Mouse (Mus musculus): ENCODE data around the gene Lfng.

Gene Lfng

DNA sequence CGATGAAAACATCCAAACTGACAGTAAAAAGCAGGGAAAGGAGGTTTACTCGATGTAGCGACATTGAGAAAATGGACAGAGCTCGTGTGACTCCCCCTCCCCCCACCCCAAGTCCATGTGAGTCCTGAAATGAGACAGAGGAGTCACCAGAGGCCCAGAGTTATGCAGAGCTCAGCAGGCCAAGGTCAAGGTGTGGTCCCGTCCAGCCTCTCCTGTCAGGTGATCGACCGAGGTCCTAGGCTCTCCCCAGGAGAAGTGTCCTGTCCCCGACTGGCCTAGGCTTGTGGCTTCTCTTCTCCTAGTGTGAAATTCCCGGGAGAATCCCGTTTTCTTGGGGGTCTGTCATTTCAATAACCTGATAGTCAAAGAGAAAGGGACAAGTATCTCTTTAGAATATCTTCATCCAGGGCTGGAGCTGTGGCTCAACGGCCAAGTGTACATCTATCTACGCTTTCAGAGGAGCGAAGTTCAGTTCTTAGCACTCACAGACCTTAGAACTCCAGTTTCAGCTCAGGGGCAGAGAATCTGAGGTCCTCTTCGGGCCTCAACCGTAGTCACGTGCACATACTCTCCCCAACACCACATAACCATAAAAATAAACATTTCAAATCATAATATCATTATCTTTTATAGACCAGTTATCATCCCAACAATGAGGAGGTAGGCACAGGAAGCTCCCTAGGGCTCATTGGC lies 17.9 kb upstream of the Lfng start:
- DNase-seq (ENCODE audit: low spot score) = no peak

DNA sequence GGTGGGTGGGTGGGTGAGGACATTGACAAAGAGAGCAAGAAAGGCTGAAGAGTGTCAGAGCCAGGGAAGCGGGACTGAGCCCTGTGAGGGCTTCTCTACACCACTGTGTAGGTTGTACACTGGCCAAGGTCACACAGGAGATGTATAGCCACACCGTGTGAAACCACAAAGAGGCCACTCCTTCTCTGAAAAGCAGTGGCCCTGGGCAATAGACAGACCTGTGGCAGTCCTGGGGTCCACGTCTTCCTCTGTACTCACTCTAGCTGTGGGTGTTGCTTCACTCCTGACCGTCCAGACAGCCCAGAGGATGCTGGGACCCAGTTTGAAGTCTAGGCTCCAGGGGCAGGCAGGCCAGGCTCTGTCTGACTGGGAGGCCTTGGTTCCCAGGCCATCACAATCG lies 12.3 kb upstream of the Lfng start:
- DNase-seq (ENCODE audit: low spot score) = no peak

DNA sequence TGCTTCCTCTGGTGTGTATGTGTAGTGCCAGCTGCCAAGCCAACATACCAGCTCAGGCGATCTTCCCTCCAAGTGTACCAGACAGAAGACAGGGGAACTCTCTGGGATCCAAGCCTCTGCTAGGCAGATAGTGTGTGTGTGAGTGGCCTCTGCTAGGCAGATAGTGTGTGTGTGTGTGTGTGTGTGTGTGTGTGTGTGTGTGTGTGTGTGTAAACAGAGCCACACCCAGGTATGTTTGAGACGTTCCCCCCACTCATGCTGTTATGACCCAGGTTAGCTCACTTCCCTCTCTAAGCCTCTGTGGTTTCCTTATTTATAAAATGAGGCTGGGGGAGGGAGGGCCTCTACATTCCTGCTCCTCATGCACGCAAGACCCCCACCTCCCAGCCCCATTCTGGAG lies 10.7 kb upstream of the Lfng start:
- DNase-seq (ENCODE audit: low spot score) = no peak

DNA sequence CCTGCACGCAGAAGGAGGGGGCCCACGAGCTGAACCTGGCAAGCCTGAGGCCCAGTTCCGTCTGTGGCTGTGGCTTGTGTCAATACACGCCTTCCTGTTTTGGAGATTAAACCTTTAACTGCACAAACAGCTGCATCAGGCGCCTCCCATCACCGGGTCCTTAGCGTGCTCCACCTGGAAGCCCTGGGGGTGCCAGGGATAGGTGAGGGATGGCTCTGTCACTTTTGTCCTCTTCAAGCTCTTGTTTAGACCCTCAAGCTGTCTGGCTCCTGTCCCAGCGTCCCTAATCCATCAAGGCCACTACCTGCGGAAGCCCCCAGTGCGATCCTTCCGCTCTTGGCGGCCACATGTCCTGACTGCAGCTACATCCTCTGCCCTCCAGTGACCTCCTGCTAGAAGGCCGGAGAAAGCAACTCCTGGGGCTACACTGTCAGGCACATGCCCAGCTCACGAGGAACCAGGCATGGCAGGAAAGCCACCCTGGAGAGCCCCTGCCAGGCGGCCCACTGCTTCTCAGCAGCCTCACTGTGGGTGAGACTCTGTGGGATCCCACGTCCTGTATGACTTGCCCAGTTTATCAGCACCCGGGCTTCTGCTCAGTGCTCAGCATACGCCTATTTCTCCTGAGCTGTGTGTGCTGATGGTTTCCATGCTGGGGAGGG lies 10.1 kb upstream of the Lfng start:
- no peak for DNase-seq (ENCODE audit: low spot score)

DNA sequence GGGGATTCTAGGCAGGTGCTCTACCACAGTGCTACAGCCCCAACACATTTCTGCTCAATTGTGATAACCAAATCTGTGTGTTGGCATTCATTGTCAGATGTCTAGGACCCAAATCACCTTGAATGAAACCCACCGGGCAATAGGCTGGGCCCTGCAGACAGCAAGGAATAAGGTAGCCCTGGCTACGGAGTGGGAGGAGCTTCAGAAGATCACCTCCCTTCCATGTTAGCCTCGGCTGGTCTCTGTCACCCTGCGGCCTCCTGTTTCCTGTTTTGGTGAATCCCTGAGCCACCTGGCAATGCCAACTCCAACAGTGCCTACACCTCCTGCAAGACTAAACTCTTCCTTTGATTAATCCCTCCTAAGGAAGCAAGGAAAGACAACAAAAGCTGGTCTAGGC lies 9.3 kb upstream of the Lfng start:
- no peak for DNase-seq (ENCODE audit: low spot score)

DNA sequence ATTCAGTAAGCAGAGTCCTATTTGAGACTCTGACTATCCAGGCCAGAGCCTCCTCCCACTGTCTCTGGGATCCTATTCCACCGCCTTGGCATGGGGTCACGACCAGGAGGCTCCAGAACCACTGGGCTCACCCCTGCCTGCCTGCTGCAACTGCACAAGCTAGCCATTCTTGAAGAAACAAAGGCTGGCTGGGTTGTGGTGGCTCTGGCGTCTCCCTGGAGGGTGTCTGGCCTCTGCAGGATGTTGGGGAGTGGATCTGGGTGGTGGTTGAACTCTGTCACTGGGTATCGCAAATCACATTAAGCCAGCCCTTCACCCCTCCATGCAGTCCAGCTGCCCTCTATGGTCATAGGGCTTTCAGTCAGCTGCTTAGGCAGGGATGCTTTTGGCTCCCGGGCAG lies 7.2 kb upstream of the Lfng start:
- no peak for DNase-seq (ENCODE audit: low spot score)

DNA sequence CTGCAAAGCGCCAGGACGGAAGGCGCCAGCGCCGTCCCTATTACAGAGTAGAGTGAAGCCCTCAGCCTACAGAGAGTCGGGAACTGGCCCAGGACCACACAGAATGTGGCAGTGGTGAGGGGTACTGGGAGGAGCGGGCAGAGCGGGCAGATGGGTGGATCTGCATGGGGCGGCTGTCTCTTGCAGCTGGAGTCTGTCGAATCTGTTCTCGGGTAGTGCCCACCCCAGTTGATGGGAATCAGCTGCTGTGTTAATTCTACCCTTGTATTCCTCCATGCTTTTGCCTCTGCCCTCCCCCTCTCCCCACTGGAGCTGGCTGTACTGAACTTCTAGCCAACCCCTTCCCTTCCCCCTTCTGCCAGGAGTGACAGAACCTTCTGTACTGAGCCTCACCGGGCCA lies 5.4 kb upstream of the Lfng start:
- no peak for DNase-seq (ENCODE audit: low spot score)

DNA sequence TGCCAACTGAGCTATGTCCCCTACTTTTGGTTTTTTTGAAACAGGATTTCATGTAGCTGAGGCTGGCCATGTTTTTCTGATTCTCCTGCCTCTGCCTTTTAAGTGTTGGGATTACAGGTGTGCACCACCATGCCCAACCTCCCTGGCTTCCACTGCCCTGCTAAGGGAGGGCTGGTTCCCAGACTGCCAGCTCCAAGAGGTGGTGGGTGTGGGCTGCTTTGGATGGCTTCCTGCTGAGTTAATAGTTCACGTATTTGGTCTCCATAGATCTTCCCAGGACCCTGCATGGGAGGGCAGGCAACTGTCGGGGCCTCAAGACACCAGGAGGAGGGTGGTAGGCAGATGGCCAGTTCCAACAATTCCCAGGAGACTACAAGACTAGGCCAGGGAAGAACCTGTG lies 4.6 kb upstream of the Lfng start:
- DNase-seq (ENCODE audit: low spot score) = no peak

DNA sequence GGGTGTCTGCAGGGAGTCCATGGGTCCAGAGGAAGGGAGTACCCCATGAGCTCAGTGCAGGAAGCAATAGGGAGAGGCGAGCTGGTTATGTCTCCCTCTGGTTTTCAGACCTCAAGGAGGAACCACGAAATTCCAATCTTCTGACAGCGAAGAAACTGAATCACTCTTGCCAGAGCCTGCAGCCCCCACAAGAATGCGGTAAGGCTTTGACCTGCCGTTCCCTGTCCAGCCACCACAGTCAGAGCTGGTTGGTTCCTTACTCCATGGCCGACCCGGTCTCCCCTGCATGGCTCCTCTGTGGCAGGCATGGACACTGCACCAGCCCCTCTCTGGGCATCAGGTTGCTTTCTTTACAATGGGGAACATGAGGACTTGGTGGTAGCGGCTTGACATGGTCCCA lies 2.7 kb upstream of the Lfng start:
- DNase-seq (ENCODE audit: low spot score) = no peak

DNA sequence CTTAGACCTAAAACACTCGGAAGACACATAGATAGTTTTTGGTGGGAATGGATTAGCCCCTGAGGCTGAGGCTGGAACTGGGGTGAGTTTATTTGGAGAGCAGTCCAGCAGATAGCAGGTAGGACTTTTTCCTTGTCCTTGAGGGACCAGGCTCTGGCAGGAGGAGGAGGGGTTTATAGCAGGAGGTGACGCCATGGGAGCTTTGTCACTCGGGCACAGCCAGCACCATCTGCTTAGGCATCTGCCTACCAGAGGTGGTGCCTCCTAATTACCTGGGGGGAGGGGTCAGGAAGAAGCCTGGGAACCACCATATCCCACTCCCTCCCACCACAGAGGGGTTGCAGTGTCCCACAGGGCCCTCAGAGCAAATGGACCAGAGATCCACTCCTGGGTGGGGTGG lies 1.9 kb upstream of the Lfng start:
- DNase-seq (ENCODE audit: low spot score) = no peak

DNA sequence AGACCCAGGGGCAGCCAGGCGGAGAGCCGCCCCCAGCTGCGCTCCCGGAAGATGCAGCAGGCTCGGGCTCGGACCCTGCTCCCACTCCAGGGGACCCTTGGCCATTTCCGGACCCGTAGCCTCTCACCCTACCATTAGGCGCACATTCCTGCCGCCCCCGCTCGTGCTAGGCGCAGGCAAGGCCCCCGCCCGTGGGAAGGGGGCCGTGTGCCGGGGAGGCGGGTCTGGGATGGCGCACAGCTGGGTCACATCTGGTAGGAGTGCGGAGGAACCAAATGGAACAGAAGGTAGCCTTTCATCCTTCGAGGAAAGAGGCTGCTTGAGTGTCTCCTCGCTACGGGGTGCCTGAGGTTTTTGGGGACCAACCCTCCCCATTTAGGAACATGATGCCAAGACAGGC lies 734 bp upstream of the Lfng start:
- no peak for DNase-seq (ENCODE audit: low spot score)

DNA sequence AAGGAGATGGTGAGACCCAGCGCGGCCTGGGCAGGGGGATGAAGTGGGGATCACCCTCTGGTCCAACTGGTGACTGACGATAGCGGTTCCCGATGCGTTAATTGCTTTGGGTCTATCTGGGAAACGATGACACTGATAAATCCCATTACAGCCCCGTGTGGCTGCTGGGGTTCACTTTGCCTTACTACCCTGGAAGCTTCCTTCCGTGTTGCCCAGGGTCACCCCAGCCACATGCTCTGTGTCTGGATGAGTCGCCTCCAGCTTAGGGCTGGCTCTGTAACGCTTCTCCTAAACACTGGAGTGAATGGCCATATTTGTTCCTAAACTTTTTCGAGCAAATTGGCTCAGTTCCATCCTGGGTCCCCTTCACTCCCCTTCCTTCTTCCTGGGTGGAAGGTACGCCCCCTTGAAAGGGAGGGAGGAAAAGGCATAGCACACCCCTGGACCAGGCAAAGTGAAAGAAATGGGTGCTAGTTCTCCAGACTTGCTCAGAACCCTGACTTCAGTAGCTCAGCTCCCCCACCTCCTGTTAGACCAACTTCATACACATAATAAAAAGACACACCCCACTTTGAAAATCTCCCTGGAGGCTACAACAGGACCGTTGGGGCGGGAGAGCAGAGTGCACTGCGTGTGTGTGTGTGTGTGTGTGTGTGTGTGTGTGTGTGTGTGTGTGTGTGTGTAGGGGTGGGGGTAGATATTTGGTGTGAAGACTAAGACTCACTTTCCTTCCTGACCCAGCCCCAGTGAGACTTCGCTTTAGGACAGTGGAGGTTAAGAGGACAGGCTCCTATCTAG lies 915 bp downstream of the Lfng start:
- no peak for DNase-seq (ENCODE audit: low spot score)

DNA sequence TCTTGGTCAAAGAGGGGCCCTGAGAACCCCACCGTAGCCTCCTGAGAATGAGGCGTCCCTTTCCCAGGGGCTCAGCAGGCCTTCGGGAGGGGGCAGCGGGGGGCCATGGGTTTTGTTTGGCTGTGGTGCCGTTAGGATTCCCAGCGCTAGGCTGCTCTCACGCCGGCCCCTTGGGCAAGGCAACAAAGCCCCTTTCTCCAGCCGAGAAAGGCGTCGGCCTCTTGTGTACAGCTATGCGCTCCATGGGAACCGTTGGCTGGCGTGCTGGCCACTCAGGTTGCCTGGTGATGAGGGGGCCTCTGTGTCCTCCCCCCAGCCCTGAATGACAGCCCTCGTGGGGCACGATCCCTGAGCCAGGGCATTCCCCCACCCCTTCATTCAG lies 1.5 kb downstream of the Lfng start:
- DNase-seq (ENCODE audit: low spot score) = no peak

DNA sequence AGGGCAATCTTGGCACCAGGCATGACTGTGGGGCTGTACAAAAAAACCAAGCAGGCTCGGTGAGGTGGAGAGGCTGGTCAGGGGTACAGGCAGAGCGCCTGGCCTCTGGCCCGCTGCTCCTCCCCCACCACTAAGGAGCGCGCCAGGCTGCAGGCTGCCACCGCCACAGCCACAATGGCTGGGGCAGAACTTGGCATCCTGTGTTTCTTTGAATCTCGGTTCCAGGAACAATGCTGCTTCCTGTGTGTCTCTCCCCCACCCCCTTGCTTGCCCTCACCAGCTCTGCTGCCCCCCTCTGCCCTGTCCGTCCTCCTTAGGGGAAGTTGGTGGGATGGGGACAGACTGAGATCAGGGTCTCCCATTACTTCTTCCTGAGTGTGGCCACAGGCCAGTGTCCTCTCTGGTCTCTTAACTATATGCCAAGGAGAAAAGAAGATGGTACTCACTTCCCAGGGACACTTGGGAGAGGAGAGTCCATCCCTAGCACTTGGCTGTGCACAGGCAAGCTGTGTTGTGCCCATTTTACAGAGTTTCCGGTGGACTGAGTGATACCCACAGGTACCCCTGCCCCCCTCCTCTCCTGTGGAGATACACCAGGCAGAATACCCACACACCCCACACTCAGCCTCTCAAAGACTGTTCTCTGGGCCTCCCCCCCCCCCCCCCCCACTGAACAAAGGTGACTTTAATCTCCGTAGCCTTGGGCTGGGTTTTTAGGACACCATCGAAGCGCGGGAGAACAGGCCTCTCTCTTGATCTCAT lies 2.6 kb downstream of the Lfng start:
- DNase-seq (ENCODE audit: low spot score) = no peak

DNA sequence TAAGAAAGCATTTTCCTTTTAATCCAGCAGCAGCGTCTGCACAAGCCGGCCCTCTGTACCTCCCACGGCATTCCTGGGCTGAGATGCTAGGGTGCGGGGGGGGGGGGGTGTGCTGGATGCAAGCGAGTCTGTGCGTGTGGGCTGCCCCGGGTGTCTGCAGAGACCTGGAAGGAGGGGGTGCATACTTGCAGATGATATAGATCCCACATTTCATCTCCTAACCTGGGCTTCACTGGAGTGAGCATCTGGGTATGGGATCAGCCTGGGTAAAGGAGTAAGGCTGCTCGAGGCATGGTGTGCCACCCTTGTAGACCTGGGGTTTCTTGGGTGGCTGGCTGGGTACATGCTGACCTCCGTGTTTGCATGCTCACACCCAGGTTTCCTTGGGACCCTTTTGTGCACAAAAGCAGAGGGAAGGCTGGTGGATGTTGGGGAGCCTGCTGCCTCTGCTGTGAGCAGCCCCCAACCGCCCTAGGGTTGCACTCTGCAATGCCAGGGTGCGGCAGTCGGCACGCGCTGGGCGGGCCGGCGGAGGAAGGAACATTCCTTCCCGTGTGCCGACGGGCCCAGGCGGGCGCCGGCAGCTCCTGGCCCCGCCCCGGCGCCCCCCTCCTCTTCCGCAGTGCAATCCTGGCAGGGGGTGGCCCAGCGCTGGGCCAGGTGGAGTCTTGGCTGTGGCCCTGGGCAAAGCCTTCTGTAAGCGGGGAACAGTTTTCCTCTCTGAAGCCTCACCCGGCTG lies 3.3 kb downstream of the Lfng start:
- no peak for DNase-seq (ENCODE audit: low spot score)

DNA sequence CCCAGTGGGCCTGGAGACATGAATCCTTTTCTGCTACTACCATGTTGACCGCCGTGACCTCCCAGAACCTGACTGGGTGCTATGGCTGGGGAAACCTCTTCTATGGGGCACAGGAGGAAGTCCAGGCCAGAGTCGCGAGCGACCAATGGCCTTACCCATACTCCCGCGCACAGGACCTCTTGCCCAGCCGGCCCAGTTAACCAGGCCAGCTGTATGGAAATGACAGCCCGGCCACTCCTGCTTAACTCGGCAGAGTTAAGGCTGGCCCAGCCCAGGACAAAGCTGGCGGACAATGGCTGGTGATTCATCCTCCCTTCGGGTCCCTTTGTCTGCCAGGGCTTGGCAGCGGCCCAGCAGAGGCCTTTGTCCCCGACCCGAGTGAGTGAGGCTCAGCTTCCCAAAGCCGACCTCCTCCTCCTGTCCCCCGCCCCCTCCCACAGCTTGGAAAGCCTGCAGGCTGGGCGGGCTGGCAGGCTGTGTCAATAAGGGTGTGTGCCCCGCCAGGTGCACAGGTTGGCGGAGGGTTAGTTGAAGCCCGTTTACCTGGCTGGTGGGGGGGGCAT lies 4.0 kb downstream of the Lfng start:
- no peak for DNase-seq (ENCODE audit: low spot score)

DNA sequence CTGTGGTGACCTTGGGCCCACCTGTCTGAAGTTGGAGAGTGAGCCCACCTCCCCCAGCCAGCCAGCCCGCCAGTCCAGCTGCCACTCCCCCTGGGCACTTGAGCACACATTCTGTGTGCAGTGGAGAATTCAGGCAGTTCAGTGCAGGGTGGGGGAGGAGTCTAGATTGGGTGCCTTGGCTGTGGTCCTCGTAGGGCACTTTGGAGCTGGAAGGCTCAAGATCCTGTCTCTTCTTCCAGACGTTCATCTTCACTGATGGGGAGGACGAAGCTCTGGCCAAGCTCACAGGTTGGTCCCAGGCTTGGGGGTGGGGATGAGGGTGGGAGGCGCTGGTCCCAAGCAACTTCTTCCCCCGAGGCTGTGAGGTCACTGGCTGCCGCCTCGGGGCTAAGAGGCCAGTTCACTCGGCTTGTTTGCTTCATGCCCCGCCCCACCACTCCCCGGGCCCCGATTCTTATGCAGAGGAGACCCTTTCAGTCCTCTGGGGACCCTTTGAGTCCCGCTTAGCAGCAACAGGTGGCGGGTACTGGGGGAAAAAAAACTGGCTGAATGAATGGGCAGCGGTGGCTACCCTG lies 4.6 kb downstream of the Lfng start:
- DNase-seq (ENCODE audit: low spot score) = no peak

DNA sequence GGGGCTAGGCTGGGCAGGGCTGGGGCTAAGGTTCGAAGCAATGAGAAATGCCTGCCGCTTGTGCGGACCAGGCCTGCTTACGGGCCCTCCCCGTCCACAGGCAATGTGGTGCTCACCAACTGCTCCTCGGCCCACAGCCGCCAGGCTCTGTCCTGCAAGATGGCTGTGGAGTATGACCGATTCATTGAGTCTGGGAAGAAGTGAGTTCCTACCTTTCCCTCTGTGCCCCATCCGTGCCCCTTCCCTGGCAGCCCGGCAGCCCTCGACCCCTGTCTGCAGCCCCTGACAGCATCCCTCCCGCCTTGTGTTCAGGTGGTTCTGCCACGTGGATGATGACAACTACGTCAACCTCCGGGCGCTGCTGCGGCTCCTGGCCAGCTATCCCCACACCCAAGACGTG lies 5.1 kb downstream of the Lfng start:
- DNase-seq (ENCODE audit: low spot score) = no peak

DNA sequence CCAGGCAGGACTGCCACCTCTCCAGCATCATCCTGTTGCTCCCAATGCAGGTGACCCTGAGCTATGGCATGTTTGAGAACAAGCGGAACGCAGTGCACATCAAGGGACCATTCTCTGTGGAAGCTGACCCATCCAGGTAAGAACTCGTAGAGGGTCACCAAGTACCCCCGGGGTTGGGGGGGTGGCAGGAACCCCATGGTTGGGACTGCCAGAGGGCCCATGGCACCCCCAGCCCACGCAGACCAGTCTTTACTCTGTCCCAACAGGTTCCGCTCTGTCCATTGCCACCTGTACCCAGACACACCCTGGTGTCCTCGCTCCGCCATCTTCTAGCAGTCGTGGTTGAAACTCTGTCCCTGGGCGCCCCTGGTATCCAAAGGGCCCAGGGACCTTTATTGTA lies 7.0 kb downstream of the Lfng start:
- DNase-seq (ENCODE audit: low spot score) = no peak

DNA sequence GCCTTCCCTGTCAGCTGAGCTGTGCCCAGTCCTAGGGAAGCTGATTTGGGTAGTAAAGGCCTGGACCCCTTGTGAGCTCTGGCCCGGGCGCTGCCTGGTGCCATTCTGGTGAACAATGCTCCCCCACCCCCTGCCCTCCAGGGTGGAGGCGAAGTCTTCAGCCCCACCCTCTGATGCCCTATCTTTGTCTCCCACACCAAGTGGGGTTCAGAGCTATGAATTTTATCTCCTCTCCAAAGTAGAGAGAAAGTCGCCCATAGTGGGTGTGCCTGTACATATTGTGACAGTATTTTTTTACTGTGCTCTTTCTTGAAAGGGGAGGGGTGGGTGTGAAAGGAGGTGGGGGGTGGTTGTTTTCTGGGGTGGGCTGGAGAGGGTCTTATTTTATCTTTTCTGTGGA lies 7.7 kb downstream of the Lfng start:
- no peak for DNase-seq (ENCODE audit: low spot score)

Measured in yolk sac, embryonic 10.5 days (tissue).